Mouse (Mus musculus) C2C12 (cell line): ENCODE results near the gene Zfp296.

ENCODE experiments used
- CTCF ChIP-seq: IDR thresholded peaks from one replicate; pipeline ENCODE4 v1.5.1; 2011; ENCODE audit not compliant: control insufficient read depth, insufficient read depth, insufficient read length
- USF1 ChIP-seq: IDR thresholded peaks from one replicate; pipeline ENCODE4 v1.6.1; 2011; ENCODE audit warnings: low read depth, mild to moderate bottlenecking, control low read depth, moderate library complexity

DNA sequence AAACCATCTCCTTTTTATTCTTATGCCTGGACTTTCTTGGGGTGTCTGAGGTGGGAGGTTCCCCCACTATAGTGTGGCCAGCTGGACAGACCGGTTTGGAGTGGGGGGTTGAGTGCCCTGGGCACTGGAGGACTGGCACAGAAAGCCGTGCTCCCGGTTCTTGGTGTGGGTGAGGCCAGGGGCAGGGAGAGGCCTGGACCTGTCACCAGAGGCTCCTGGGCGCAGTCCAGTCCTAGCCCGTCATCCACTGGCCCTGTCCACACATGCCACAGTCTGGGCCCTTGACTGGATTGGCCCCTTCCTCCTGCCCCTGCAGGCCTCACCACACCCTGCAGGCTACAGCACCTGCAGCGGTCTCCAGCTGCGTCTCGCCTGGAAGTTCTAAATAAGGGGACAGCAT, 3.5 kb downstream of the Zfp296 start:
- TF ChIP-seq USF1 (no peak), CTCF (no peak)
